22 mouse cellular contexts compared by ENCODE assay signal in genomic region chr6:34731007-34731406, GRCm38 (mm10). TPM values are rescaled to one million over a fixed set of nuclear protein-coding genes. Genes with fewer than 3 reads are reported as not detected.
DNase-seq lines count a peak whose midpoint lies in the region; ATAC-seq lines count a peak whose summit lies in the region.
"Had no signal": no experiment of that assay in that cellular context is flagged by ENCODE, and none has a peak within 500 bp of the region (broad histone marks: within the 10 kb centered on the region; RNA-seq: fewer than 3 reads in every experiment).

No protein-coding gene starts in this region.

- H3K4me1 ChIP-seq in kidney, embryonic 15.5 days: peaks cover 38% of the 10 kb centered on the region
- peaks cover 34% of the 10 kb centered on the region for H3K4me1 ChIP-seq in kidney, embryonic 16.5 days (ENCODE audit: insufficient read depth, low read length)
- H3K4me1 ChIP-seq in neural tube, embryonic 15.5 days: peaks cover 23% of the 10 kb centered on the region
- no peaks in the 10 kb centered on the region; the same call in 1 of the 2 replicates for H3K4me1 ChIP-seq in forebrain, embryonic 11.5 days (replicated peaks; ENCODE audit: control insufficient read depth, insufficient read depth, low read length)

- no peak for ATAC-seq in kidney, embryonic 15.5 days (replicated peaks; ENCODE audit: low FRiP score)
- ATAC-seq in kidney, embryonic 16.5 days (ENCODE audit: low FRiP score, low TSS enrichment): no peak
- no peak for ATAC-seq in neural tube, embryonic 15.5 days (ENCODE audit: low FRiP score)
- no peak for ATAC-seq in forebrain, embryonic 11.5 days (replicated peaks; ENCODE audit: low FRiP score)
- ATAC-seq: forebrain, embryonic 14.5 days; midbrain, embryonic 16.5 days had no signal

- WGBS in kidney, embryonic 15.5 days: 61% methylated on average over 6 of the region's 6 CpGs
- 62% methylated on average over 6 of the region's 6 CpGs for WGBS in kidney, embryonic 16.5 days
- 68% methylated on average over 6 of the region's 6 CpGs for WGBS in neural tube, embryonic 15.5 days
- 85% methylated on average over 6 of the region's 6 CpGs for WGBS in forebrain, embryonic 11.5 days

- peak overlapping the region; percentile 37; the same call in 1 of the 2 replicates for H3K27ac ChIP-seq in kidney, embryonic 15.5 days
- H3K27ac ChIP-seq in kidney, embryonic 16.5 days (ENCODE audit: low read length): no peak overlapping the region; the same call in 1 of the 2 replicates
- peak overlapping the region; percentile 24; the same call in 1 of the 2 replicates for H3K27ac ChIP-seq in neural tube, embryonic 15.5 days (replicated peaks)
- no peak overlapping the region for H3K27ac ChIP-seq in forebrain, embryonic 11.5 days (ENCODE audit: low read depth, low read length)
- H3K27ac ChIP-seq: liver, embryonic 13.5 days; lung, embryonic 15.5 days; stomach, embryonic 15.5 days had no signal

- no peaks in the 10 kb centered on the region for H3K36me3 ChIP-seq in kidney, embryonic 15.5 days
- H3K36me3 ChIP-seq in kidney, embryonic 16.5 days (ENCODE audit: insufficient read depth, low read length): no peaks in the 10 kb centered on the region
- no peaks in the 10 kb centered on the region for H3K36me3 ChIP-seq in neural tube, embryonic 15.5 days
- H3K36me3 ChIP-seq in forebrain, embryonic 11.5 days (ENCODE audit: control insufficient read depth, insufficient read depth, low read length): no peaks in the 10 kb centered on the region
- H3K36me3 ChIP-seq: limb, embryonic 12.5 days; liver, embryonic 13.5 days; lung, embryonic 15.5 days; stomach, embryonic 15.5 days had no signal

- H3K4me2 ChIP-seq in kidney, embryonic 15.5 days: no peak overlapping the region
- H3K4me2 ChIP-seq in kidney, embryonic 16.5 days (replicated peaks; ENCODE audit: low read depth, low read length): no peak overlapping the region
- H3K4me2 ChIP-seq in neural tube, embryonic 15.5 days: peak overlapping the region; percentile 30; the same call in 1 of the 2 replicates
- H3K4me2 ChIP-seq in forebrain, embryonic 11.5 days (ENCODE audit: low read depth, low read length, severe bottlenecking): no peak overlapping the region
- H3K4me2 ChIP-seq: limb, embryonic 12.5 days; liver, embryonic 13.5 days; lung, embryonic 15.5 days; stomach, embryonic 15.5 days had no signal

- DNase-seq in heart, adult 11 months: peak; percentile 91
- no peak for DNase-seq in heart, postnatal 36 days
- no peak for DNase-seq in neural tube, embryonic 10.5 days (ENCODE audit: extremely low spot score, low spot score)
- DNase-seq in forebrain, embryonic 11.5 days (ENCODE audit: low spot score): no peak
- DNase-seq: adrenal gland, postnatal 36 days; cerebellum, adult 18-20 months; cerebellum, postnatal 25 days; embryo, embryonic 11 days; gastrocnemius, postnatal 36 days; liver, embryonic 13.5 days had no signal

- H3K4me3 ChIP-seq in kidney, embryonic 15.5 days (replicated peaks): no peak overlapping the region
- H3K4me3 ChIP-seq in kidney, embryonic 16.5 days (ENCODE audit: low read length): no peak overlapping the region
- no peak overlapping the region for H3K4me3 ChIP-seq in neural tube, embryonic 15.5 days (replicated peaks)
- no peak overlapping the region for H3K4me3 ChIP-seq in forebrain, embryonic 11.5 days (ENCODE audit: low read depth, low read length)
- H3K4me3 ChIP-seq: erythroblast, embryonic 14.5 days; limb, embryonic 12.5 days; liver, embryonic 13.5 days; lung, embryonic 15.5 days; megakaryocyte, embryonic 14.5 days; stomach, embryonic 15.5 days had no signal

- H3K27me3 ChIP-seq in kidney, embryonic 15.5 days: no peaks in the 10 kb centered on the region
- no peaks in the 10 kb centered on the region for H3K27me3 ChIP-seq in kidney, embryonic 16.5 days (ENCODE audit: insufficient read depth, low read length)
- no peaks in the 10 kb centered on the region for H3K27me3 ChIP-seq in neural tube, embryonic 15.5 days (replicated peaks)
- no peaks in the 10 kb centered on the region for H3K27me3 ChIP-seq in forebrain, embryonic 11.5 days (ENCODE audit: control insufficient read depth, insufficient read depth, low read length)
- H3K27me3 ChIP-seq: CH12.LX; limb, embryonic 12.5 days; liver, embryonic 13.5 days; lung, embryonic 15.5 days; stomach, embryonic 15.5 days had no signal

- no peaks in the 10 kb centered on the region for H3K9me3 ChIP-seq in kidney, embryonic 15.5 days (replicated peaks)
- H3K9me3 ChIP-seq in kidney, embryonic 16.5 days (ENCODE audit: low read length): no peaks in the 10 kb centered on the region
- no peaks in the 10 kb centered on the region for H3K9me3 ChIP-seq in neural tube, embryonic 15.5 days (replicated peaks)
- no peaks in the 10 kb centered on the region for H3K9me3 ChIP-seq in forebrain, embryonic 11.5 days (ENCODE audit: control insufficient read depth, low read length)
- H3K9me3 ChIP-seq: limb, embryonic 12.5 days; liver, embryonic 13.5 days; lung, embryonic 15.5 days; megakaryocyte, embryonic 14.5 days; stomach, embryonic 15.5 days had no signal

- no peak overlapping the region for H3K9ac ChIP-seq in kidney, embryonic 15.5 days
- no peak overlapping the region for H3K9ac ChIP-seq in kidney, embryonic 16.5 days (replicated peaks; ENCODE audit: low read length)
- H3K9ac ChIP-seq in neural tube, embryonic 15.5 days (replicated peaks): no peak overlapping the region
- H3K9ac ChIP-seq in forebrain, embryonic 11.5 days (ENCODE audit: low read length): no peak overlapping the region
- H3K9ac ChIP-seq: limb, embryonic 12.5 days; liver, embryonic 13.5 days; lung, embryonic 15.5 days; stomach, embryonic 15.5 days had no signal

- intact Hi-C loops in heart, postnatal 36 days (cut with DNase I): no loop called here

RNA-seq across cellular contexts. Expression of gene Agbl3, which starts 49.2 kb away (rescaled TPM):
- total RNA-seq in heart, postnatal 36 days (2021): 1 to 10 TPM; 3.1 to 3.9 TPM
- 6.1 and 6.5 TPM in 2 replicates for polyA plus RNA-seq in kidney, embryonic 15.5 days (2015; fragmentation: Nextera tagmentation; extraction: Ambion mirVana)
- polyA plus RNA-seq in kidney, embryonic 16.5 days (2015; fragmentation: Nextera tagmentation; extraction: Ambion mirVana): 4.7 TPM in 2 replicates
- polyA plus RNA-seq in neural tube, embryonic 15.5 days (2015; fragmentation: Nextera tagmentation; extraction: Ambion mirVana): 12.1 and 13.0 TPM in 2 replicates
- polyA plus RNA-seq in forebrain, embryonic 11.5 days (2014; fragmentation: Nextera tagmentation; extraction: Ambion mirVana): 4.8 and 5.1 TPM in 2 replicates
- total RNA-seq: MEL had no signal

Comparison
In these comparisons a context has a peak if more than half of its experiments do, and no peak if none do; other contexts are left out.
1. H3K27ac ChIP-seq: peak in kidney, embryonic 15.5 days (single experiment) and neural tube, embryonic 15.5 days (single experiment); none in kidney, embryonic 16.5 days (single experiment) and forebrain, embryonic 11.5 days (single experiment).